Mouse (Mus musculus): Measurements from ENCODE around the gene Krtap29-1.

DNA sequence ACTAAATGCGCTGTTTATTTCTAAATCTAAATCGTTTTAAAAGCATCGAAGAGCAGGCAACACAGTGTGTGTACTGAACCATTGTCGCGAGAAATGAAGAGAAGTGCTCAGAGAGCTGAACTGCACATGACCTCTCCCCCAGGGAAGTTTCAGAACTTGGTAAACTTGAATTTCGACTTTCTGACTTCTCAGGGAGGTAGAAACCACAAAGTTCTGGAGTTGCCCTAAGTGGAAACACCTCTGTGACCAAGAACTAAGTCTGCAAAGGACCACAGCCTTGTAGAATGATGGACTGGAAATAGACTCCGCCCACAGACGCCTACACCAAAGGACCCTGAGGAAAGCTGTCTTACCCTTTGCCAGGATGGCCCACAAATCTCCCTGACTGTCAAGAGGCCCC, 27.1 kb upstream of the Krtap29-1 start:
- TF ChIP-seq MYOD1 (IDR thresholded peaks at IDR 0.05; ENCODE audit: control insufficient read depth, insufficient read length, low read depth), result no peak
- TF ChIP-seq CTCF (IDR thresholded peaks at IDR 0.05; ENCODE audit: control insufficient read depth, insufficient read depth, insufficient read length), result no peak
- no peak for TF ChIP-seq USF1 (IDR thresholded peaks at IDR 0.05; ENCODE audit: low read depth)
- TF ChIP-seq MAX (IDR thresholded peaks at IDR 0.05), result no peak
- no peak for TF ChIP-seq CEBPB (IDR thresholded peaks at IDR 0.05; ENCODE audit: low read depth)

All from C2C12 (cell line).